Mouse (Mus musculus) hindbrain, embryonic 10.5 days (tissue): Measurements from ENCODE around the gene Stk39. TPM values are rescaled to one million over a fixed set of nuclear protein-coding genes. Genes with fewer than 3 reads are reported as not detected.

Source experiments
- DNase-seq: peaks from one replicate; pipeline ENCODE4 v3.0.0-alpha.2; 2017; ENCODE audit warnings: low spot score
- H3K27ac ChIP-seq: fragments of 300-500 bp; sonication (generic); 2 replicates; pipeline ENCODE4 v1.5.1; 2016; ENCODE audit warnings: mild to moderate bottlenecking, moderate library complexity
- H3K27me3 ChIP-seq: fragments of 300-500 bp; sonication (generic); 2 replicates; pipeline ENCODE4 v1.6.1; 2016; ENCODE audit warnings: mild to moderate bottlenecking; ENCODE audit not compliant: poor library complexity, insufficient read depth, severe bottlenecking
- H3K36me3 ChIP-seq: fragments of 300-500 bp; sonication (generic); 2 replicates; pipeline ENCODE4 v1.6.1; 2016; ENCODE audit warnings: mild to moderate bottlenecking, moderate library complexity
- H3K4me1 ChIP-seq: fragments of 300-500 bp; sonication (generic); replicated peaks from 2 replicates; pipeline ENCODE4 v1.6.1; 2016; ENCODE audit warnings: mild to moderate bottlenecking
- H3K4me3 ChIP-seq: fragments of 300-500 bp; sonication (generic); 2 replicates; pipeline ENCODE4 v1.5.1; 2016; ENCODE audit warnings: mild to moderate bottlenecking, moderate library complexity
- H3K9me3 ChIP-seq: fragments of 300-500 bp; sonication (generic); 2 replicates; pipeline ENCODE4 v1.6.1; 2016; ENCODE audit warnings: mild to moderate bottlenecking, moderate library complexity
- WGBS: fragments of 180-500 bp; shearing (Covaris S2); methylation state at CpG from one replicate; pipeline ENCODE4 v1.1.7; 2016; 5-methylcytosine and 5-hydroxymethylcytosine counted together
- polyA plus RNA-seq: library from polyadenylated mRNA; unstranded; fragments of >200 nt; fragmentation: Nextera tagmentation; extraction: Ambion mirVana; gene quantifications from 2 replicates; pipeline ENCODE4 v1.2.1, GENCODE M21; 2016

Stk39 gene
- polyA plus RNA-seq, 1 experiment from 2014 or later: 37.3 TPM

GRCm38 (mm10) chr2:68301811-68302542 is 170.1 kb downstream of the Stk39 start:
- Histone ChIP-seq H3K36me3 (peaks cover 69% of the 10 kb centered on the region), H3K4me1 (peaks cover 5% of the 10 kb centered on the region; the same call in 1 of the 2 replicates), H3K27me3 (no peaks in the 10 kb centered on the region), H3K9me3 (no peaks in the 10 kb centered on the region), H3K4me3 (no peak overlapping the region), H3K27ac (no peak overlapping the region)
- DNase-seq: no peak
- WGBS: 75% methylated on average over 4 of the region's 4 CpGs

GRCm38 (mm10) chr2:68298356-68298755 is 173.7 kb downstream of the Stk39 start:
- Histone ChIP-seq H3K4me3 (no peak overlapping the region), H3K27me3 (no peaks in the 10 kb centered on the region), H3K9me3 (no peaks in the 10 kb centered on the region), H3K27ac (no peak overlapping the region), H3K4me1 (peaks cover 5% of the 10 kb centered on the region; the same call in 1 of the 2 replicates), H3K36me3 (peaks cover 55% of the 10 kb centered on the region)
- DNase-seq: no peak
- 93% methylated on average over 3 of the region's 3 CpGs for WGBS

GRCm38 (mm10) chr2:68297955-68298354 is 174.1 kb downstream of the Stk39 start:
- WGBS: 91% methylated on average over 2 of the region's 2 CpGs
- Histone ChIP-seq H3K4me1 (peaks cover 5% of the 10 kb centered on the region; the same call in 1 of the 2 replicates), H3K27me3 (no peaks in the 10 kb centered on the region), H3K27ac (no peak overlapping the region), H3K36me3 (peaks cover 52% of the 10 kb centered on the region), H3K9me3 (no peaks in the 10 kb centered on the region), H3K4me3 (no peak overlapping the region)
- DNase-seq: no peak

- Histone ChIP-seq H3K4me3 (no peak overlapping the region), H3K27ac (no peak overlapping the region), H3K9me3 (no peaks in the 10 kb centered on the region), H3K4me1 (peaks cover under 1% of the 10 kb centered on the region; the same call in 1 of the 2 replicates), H3K36me3 (peaks cover 51% of the 10 kb centered on the region), H3K27me3 (no peaks in the 10 kb centered on the region)
- WGBS: 79% methylated on average over 2 of the region's 2 CpGs
- no peak for DNase-seq
Measured at GRCm38 (mm10) chr2:68296743-68297142, 175.3 kb downstream of the Stk39 start.

- H3K27ac ChIP-seq: no peak overlapping the region
- DNase-seq: no peak
- 88% methylated on average over 16 of the region's 16 CpGs for WGBS
- peaks cover 30% of the 10 kb centered on the region for H3K36me3 ChIP-seq
- no peak overlapping the region for H3K4me3 ChIP-seq
- H3K4me1 ChIP-seq: no peaks in the 10 kb centered on the region
- no peaks in the 10 kb centered on the region for H3K9me3 ChIP-seq
- no peaks in the 10 kb centered on the region for H3K27me3 ChIP-seq
Measured at GRCm38 (mm10) chr2:68292539-68293320, 179.3 kb downstream of the Stk39 start.

- no peak for DNase-seq
- WGBS: 60% methylated on average over 5 of the region's 5 CpGs
- Histone ChIP-seq H3K27ac (no peak overlapping the region), H3K9me3 (no peaks in the 10 kb centered on the region), H3K4me3 (no peak overlapping the region), H3K36me3 (peaks cover 26% of the 10 kb centered on the region; the same call in 1 of the 2 replicates), H3K4me1 (no peaks in the 10 kb centered on the region), H3K27me3 (no peaks in the 10 kb centered on the region)
Measured at GRCm38 (mm10) chr2:68291895-68292294, 180.2 kb downstream of the Stk39 start.

- 68% methylated on average over 4 of the region's 4 CpGs for WGBS
Measured at GRCm38 (mm10) chr2:68289961-68290360, 182.1 kb downstream of the Stk39 start.

GRCm38 (mm10) chr2:68289177-68289576 is 182.9 kb downstream of the Stk39 start:
- no peaks in the 10 kb centered on the region for H3K27me3 ChIP-seq
- no peak overlapping the region for H3K4me3 ChIP-seq
- H3K4me1 ChIP-seq: no peaks in the 10 kb centered on the region
- no peak for DNase-seq
- WGBS: 89% methylated on average over 10 of the region's 10 CpGs
- no peak overlapping the region for H3K27ac ChIP-seq
- no peaks in the 10 kb centered on the region for H3K9me3 ChIP-seq
- H3K36me3 ChIP-seq: peaks cover 19% of the 10 kb centered on the region; the same call in 1 of the 2 replicates

More at GRCm38 (mm10) chr2:68289961-68290360, 182.1 kb downstream of the Stk39 start:
- no peaks in the 10 kb centered on the region for H3K4me1 ChIP-seq
- 0 out of 2 replicates have a peak, but pooled peaks cover 16% of the 10 kb centered on the region for H3K36me3 ChIP-seq
- no peak for DNase-seq
- H3K4me3 ChIP-seq: no peak overlapping the region
- no peak overlapping the region for H3K27ac ChIP-seq
- no peaks in the 10 kb centered on the region for H3K27me3 ChIP-seq
- H3K9me3 ChIP-seq: no peaks in the 10 kb centered on the region

GRCm38 (mm10) chr2:68288106-68288505 is 184.0 kb downstream of the Stk39 start:
- Histone ChIP-seq H3K27me3 (no peaks in the 10 kb centered on the region), H3K9me3 (no peaks in the 10 kb centered on the region), H3K27ac (no peak overlapping the region), H3K4me1 (no peaks in the 10 kb centered on the region), H3K36me3 (peaks cover 23% of the 10 kb centered on the region), H3K4me3 (no peak overlapping the region)
- 92% methylated on average over 10 of the region's 10 CpGs for WGBS
- no peak for DNase-seq

GRCm38 (mm10) chr2:68284391-68284790 is 187.7 kb downstream of the Stk39 start:
- Histone ChIP-seq H3K9me3 (peaks cover 5% of the 10 kb centered on the region; the same call in 1 of the 2 replicates), H3K27me3 (no peaks in the 10 kb centered on the region), H3K4me1 (no peaks in the 10 kb centered on the region), H3K36me3 (peaks cover 34% of the 10 kb centered on the region), H3K4me3 (no peak overlapping the region), H3K27ac (no peak overlapping the region)
- no peak for DNase-seq
- 92% methylated on average over 2 of the region's 2 CpGs for WGBS

GRCm38 (mm10) chr2:68283021-68283548 is 189.0 kb downstream of the Stk39 start:
- Histone ChIP-seq H3K9me3 (peaks cover 5% of the 10 kb centered on the region; the same call in 1 of the 2 replicates), H3K36me3 (peaks cover 34% of the 10 kb centered on the region), H3K27ac (no peak overlapping the region), H3K4me3 (no peak overlapping the region), H3K4me1 (no peaks in the 10 kb centered on the region), H3K27me3 (no peaks in the 10 kb centered on the region)
- no peak for DNase-seq
- WGBS: 91% methylated on average over 6 of the region's 6 CpGs

- no peak overlapping the region for H3K27ac ChIP-seq
- H3K4me1 ChIP-seq: no peaks in the 10 kb centered on the region
- no peaks in the 10 kb centered on the region for H3K27me3 ChIP-seq
- peaks cover 5% of the 10 kb centered on the region; the same call in 1 of the 2 replicates for H3K9me3 ChIP-seq
- no peak for DNase-seq
- 96% methylated on average over 3 of the region's 3 CpGs for WGBS
- H3K36me3 ChIP-seq: peaks cover 30% of the 10 kb centered on the region
- no peak overlapping the region for H3K4me3 ChIP-seq
Measured at GRCm38 (mm10) chr2:68281575-68281974, 190.5 kb downstream of the Stk39 start.

- Histone ChIP-seq H3K27ac (no peak overlapping the region), H3K4me3 (no peak overlapping the region), H3K9me3 (no peaks in the 10 kb centered on the region), H3K4me1 (0 out of 2 replicates have a peak, but pooled peaks cover 9% of the 10 kb centered on the region), H3K27me3 (no peaks in the 10 kb centered on the region), H3K36me3 (peaks cover 32% of the 10 kb centered on the region)
- no peak for DNase-seq
- 65% methylated on average over 4 of the region's 4 CpGs for WGBS
Measured at GRCm38 (mm10) chr2:68271301-68271700, 200.8 kb downstream of the Stk39 start.
